Mouse (Mus musculus): ENCODE data around the gene Hist1h2bk. TPM values are rescaled to one million over a fixed set of nuclear protein-coding genes. Genes with fewer than 3 reads are reported as not detected.

Hist1h2bk gene
- polyA plus RNA-seq, 1 experiment, result 322 TPM

- H3K4me3 ChIP-seq (ENCODE audit: control insufficient read depth, insufficient read depth, low read length), result no peak overlapping the region
- no peak for DNase-seq
- H3K27me3 ChIP-seq (ENCODE audit: control insufficient read depth, insufficient read depth, low read length), result peaks cover 6% of the 10 kb centered on the region; the same call in 1 of the 2 replicates
- H3K4me1 ChIP-seq (replicated peaks; ENCODE audit: control insufficient read depth, insufficient read depth, low read length), result peaks cover 11% of the 10 kb centered on the region
- no peak overlapping the region for H3K27ac ChIP-seq (ENCODE audit: control insufficient read depth, insufficient read depth, low read length)
- WGBS, result 93% methylated on average over 3 of the region's 3 CpGs
- H3K36me3 ChIP-seq (ENCODE audit: control insufficient read depth, insufficient read depth, low read length), result no peaks in the 10 kb centered on the region
- TF ChIP-seq POLR2A (IDR thresholded peaks at IDR 0.05; ENCODE audit: control insufficient read depth, extremely low read depth, insufficient read depth, low read length, poor library complexity) (no peak), CTCF (IDR thresholded peaks at IDR 0.05; ENCODE audit: borderline replicate concordance, control insufficient read depth, extremely low read depth, insufficient read depth, low read length, poor library complexity) (no peak)
Observed at GRCm38 (mm10) chr13:22008707-22009106, 27.0 kb upstream of the Hist1h2bk start.

- H3K4me3 ChIP-seq (ENCODE audit: control insufficient read depth, insufficient read depth, low read length), result no peak within 1 kb of the TSS
- H3K27ac ChIP-seq (ENCODE audit: control insufficient read depth, insufficient read depth, low read length), result no peak within 1 kb of the TSS
- no peak for DNase-seq
- peaks cover 8% of the 10 kb centered on the region; the same call in 1 of the 2 replicates for H3K27me3 ChIP-seq (ENCODE audit: control insufficient read depth, insufficient read depth, low read length)
- 16% methylated on average over 6 of the region's 7 CpGs for WGBS
- H3K36me3 ChIP-seq (ENCODE audit: control insufficient read depth, insufficient read depth, low read length), result no peaks in the 10 kb centered on the region
- H3K4me1 ChIP-seq (replicated peaks; ENCODE audit: control insufficient read depth, insufficient read depth, low read length), result peaks cover 17% of the 10 kb centered on the region
- TF ChIP-seq POLR2A (IDR thresholded peaks at IDR 0.05; ENCODE audit: control insufficient read depth, extremely low read depth, insufficient read depth, low read length, poor library complexity) (no peak), CTCF (IDR thresholded peaks at IDR 0.05; ENCODE audit: borderline replicate concordance, control insufficient read depth, extremely low read depth, insufficient read depth, low read length, poor library complexity) (no peak)
Observed at GRCm38 (mm10) chr13:22009642-22010041, 26.0 kb upstream of the Hist1h2bk start, which contains the start of gene Prss16. Gene Prss16 (minus strand): TSS chr13:22009742.

DNA sequence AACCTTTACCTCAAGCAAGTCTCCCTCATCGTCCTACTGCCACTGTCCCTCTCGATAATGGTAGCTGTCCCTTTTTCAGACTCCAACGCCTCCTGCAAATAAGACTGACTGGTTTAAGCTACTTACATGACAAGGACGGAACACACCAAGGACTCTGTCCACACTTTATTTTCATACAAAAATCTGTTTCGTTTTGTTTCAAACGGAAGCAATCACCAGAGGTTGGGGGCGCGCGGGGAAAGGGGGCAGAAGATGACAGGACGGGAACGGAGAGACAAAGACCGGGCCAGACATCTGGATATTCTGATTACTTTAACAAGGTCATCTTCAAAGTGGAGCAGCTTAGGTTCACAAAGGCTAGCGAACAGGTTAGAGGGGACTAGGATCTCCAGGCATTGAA lies 22.0 kb upstream of the Hist1h2bk start:
- peaks cover 6% of the 10 kb centered on the region; the same call in 1 of the 2 replicates for H3K27me3 ChIP-seq (ENCODE audit: control insufficient read depth, insufficient read depth, low read length)
- DNase-seq, result no peak
- 17% methylated on average over 13 of the region's 13 CpGs for WGBS

GRCm38 (mm10) chr13:22014411-22014845 lies 21.2 kb upstream of the Hist1h2bk start:
- Histone ChIP-seq H3K27me3 (ENCODE audit: control insufficient read depth, insufficient read depth, low read length) (peaks cover 6% of the 10 kb centered on the region; the same call in 1 of the 2 replicates), H3K4me1 (replicated peaks; ENCODE audit: control insufficient read depth, insufficient read depth, low read length) (peaks cover 7% of the 10 kb centered on the region; the same call in 1 of the 2 replicates), H3K27ac (ENCODE audit: control insufficient read depth, insufficient read depth, low read length) (no peak overlapping the region), H3K4me3 (ENCODE audit: control insufficient read depth, insufficient read depth, low read length) (no peak overlapping the region), H3K36me3 (ENCODE audit: control insufficient read depth, insufficient read depth, low read length) (no peaks in the 10 kb centered on the region)
- 20% methylated on average over 17 of the region's 17 CpGs for WGBS
- DNase-seq, result no peak
- TF ChIP-seq CTCF (IDR thresholded peaks at IDR 0.05; ENCODE audit: borderline replicate concordance, control insufficient read depth, extremely low read depth, insufficient read depth, low read length, poor library complexity), result no peak
- no peak for TF ChIP-seq POLR2A (IDR thresholded peaks at IDR 0.05; ENCODE audit: control insufficient read depth, extremely low read depth, insufficient read depth, low read length, poor library complexity)

More for the DNA sequence above, 22.0 kb upstream of the Hist1h2bk start:
- no peaks in the 10 kb centered on the region for H3K36me3 ChIP-seq (ENCODE audit: control insufficient read depth, insufficient read depth, low read length)
- no peak overlapping the region for H3K27ac ChIP-seq (ENCODE audit: control insufficient read depth, insufficient read depth, low read length)
- TF ChIP-seq POLR2A (IDR thresholded peaks at IDR 0.05; ENCODE audit: control insufficient read depth, extremely low read depth, insufficient read depth, low read length, poor library complexity) (no peak), CTCF (IDR thresholded peaks at IDR 0.05; ENCODE audit: borderline replicate concordance, control insufficient read depth, extremely low read depth, insufficient read depth, low read length, poor library complexity) (no peak)
- peaks cover 7% of the 10 kb centered on the region; the same call in 1 of the 2 replicates for H3K4me1 ChIP-seq (replicated peaks; ENCODE audit: control insufficient read depth, insufficient read depth, low read length)
- no peak overlapping the region for H3K4me3 ChIP-seq (ENCODE audit: control insufficient read depth, insufficient read depth, low read length)

DNA sequence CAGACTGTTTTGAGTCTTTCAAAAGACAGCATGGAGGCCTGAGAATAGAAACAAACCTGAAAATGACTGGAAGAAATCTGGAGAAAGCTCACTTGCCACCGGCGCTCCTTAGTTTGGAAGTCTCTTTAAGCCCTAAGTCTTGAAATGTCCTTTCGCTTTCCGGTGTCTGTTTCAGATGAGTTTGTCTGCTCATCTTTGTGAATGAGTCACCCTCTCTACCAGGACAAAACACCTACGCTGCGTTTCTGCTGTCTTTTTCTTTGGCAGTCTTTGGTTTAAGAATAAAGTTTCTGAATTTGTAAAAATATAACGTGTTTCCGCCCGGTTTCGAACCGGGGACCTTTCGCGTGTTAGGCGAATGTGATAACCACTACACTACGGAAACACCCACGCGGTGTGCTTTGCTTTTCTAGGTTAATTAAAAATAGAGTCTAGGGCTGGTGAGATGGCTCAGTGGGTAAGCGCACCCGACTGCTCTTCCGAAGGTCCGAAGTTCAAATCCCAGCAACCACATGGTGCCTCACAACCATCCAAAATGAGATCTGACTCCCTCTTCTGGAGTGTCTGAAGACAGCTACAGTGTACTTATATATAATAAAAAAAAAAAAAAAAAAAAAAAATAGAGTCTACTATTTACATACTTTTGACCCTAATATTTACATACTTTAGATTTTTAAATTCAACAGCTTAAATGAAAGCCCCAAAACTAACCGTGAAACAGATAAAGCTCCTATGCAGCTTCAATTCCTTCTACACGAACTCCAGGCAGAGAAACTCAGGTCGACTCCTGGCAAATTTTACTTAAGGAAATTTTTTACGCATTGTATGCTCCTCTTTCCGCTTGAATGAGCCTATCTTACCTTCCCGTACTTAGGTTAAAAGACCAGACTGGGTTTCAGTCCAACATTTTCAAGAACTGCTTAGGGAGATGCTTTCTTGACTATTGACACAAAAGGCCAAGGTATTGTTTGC lies 19.9 kb upstream of the Hist1h2bk start:
- WGBS, result 19% methylated on average over 27 of the region's 27 CpGs
- no peak overlapping the region for H3K4me3 ChIP-seq (ENCODE audit: control insufficient read depth, insufficient read depth, low read length)
- peaks cover 10% of the 10 kb centered on the region for H3K4me1 ChIP-seq (replicated peaks; ENCODE audit: control insufficient read depth, insufficient read depth, low read length)
- H3K27ac ChIP-seq (ENCODE audit: control insufficient read depth, insufficient read depth, low read length), result no peak overlapping the region
- peaks cover 6% of the 10 kb centered on the region; the same call in 1 of the 2 replicates for H3K27me3 ChIP-seq (ENCODE audit: control insufficient read depth, insufficient read depth, low read length)
- H3K36me3 ChIP-seq (ENCODE audit: control insufficient read depth, insufficient read depth, low read length), result no peaks in the 10 kb centered on the region
- TF ChIP-seq CTCF (IDR thresholded peaks at IDR 0.05; ENCODE audit: borderline replicate concordance, control insufficient read depth, extremely low read depth, insufficient read depth, low read length, poor library complexity) (no peak), POLR2A (IDR thresholded peaks at IDR 0.05; ENCODE audit: control insufficient read depth, extremely low read depth, insufficient read depth, low read length, poor library complexity) (no peak)
- peak; percentile 75 for DNase-seq
